Mouse (Mus musculus) liver, embryonic 11.5 days (tissue): ENCODE measurements around the gene Pin1. TPM values are rescaled to one million over a fixed set of nuclear protein-coding genes. Genes with fewer than 3 reads are reported as not detected.

Source experiments
- ATAC-seq: fragments of 200-750 bp; cut with Nextera tagmentation; replicated peaks from 2 replicates; pipeline ENCODE4 v1.8.0; 2017; ENCODE audit warnings: moderate number of reproducible peaks, mild to moderate bottlenecking, moderate TSS enrichment, moderate library complexity; ENCODE audit not compliant: low FRiP score
- DNase-seq: peaks from one replicate; pipeline ENCODE4 v3.0.0-alpha.2; 2017; ENCODE audit warnings: low spot score
- H3K27ac ChIP-seq: fragments of 300-500 bp; sonication (generic); 2 replicates; pipeline ENCODE4 v1.5.1; 2014; ENCODE audit warnings: mild to moderate bottlenecking, low read depth, low read length, control low read depth
- H3K27me3 ChIP-seq: fragments of 300-500 bp; sonication (generic); replicated peaks from 2 replicates; pipeline ENCODE4 v1.6.1; 2014; ENCODE audit warnings: low read length, mixed read lengths; ENCODE audit not compliant: control insufficient read depth, insufficient read depth
- H3K36me3 ChIP-seq: fragments of 300-500 bp; sonication (generic); 2 replicates; pipeline ENCODE4 v1.6.1; 2014; ENCODE audit warnings: mild to moderate bottlenecking, low read length, moderate library complexity, mixed read lengths; ENCODE audit not compliant: control insufficient read depth, insufficient read depth
- H3K4me1 ChIP-seq: fragments of 300-500 bp; sonication (generic); replicated peaks from 2 replicates; pipeline ENCODE4 v1.6.1; 2014; ENCODE audit warnings: low read length, mixed read lengths; ENCODE audit not compliant: control insufficient read depth, insufficient read depth
- H3K4me2 ChIP-seq: fragments of 300-500 bp; sonication (generic); 2 replicates; pipeline ENCODE4 v1.6.1; 2014; ENCODE audit warnings: mild to moderate bottlenecking, control low read depth, moderate library complexity
- H3K4me3 ChIP-seq: fragments of 300-500 bp; sonication (generic); 2 replicates; pipeline ENCODE4 v1.5.1; 2014; ENCODE audit warnings: low read depth, low read length, control low read depth
- H3K9ac ChIP-seq: fragments of 300-500 bp; sonication (generic); 2 replicates; pipeline ENCODE4 v1.6.1; 2014; ENCODE audit warnings: low read depth, low read length, control low read depth
- H3K9me3 ChIP-seq: fragments of 300-500 bp; sonication (generic); 2 replicates; pipeline ENCODE4 v1.6.1; 2016; ENCODE audit warnings: low read length, inconsistent platforms, mixed read lengths; ENCODE audit not compliant: control insufficient read depth
- WGBS: fragments of 180-500 bp; shearing (Covaris S2); extraction: QIAGEN DNeasy Blood & Tissue Kit; methylation state at CpG from one replicate; pipeline ENCODE4 v1.1.7; 2014; 5-methylcytosine and 5-hydroxymethylcytosine counted together
- polyA plus RNA-seq: library from polyadenylated mRNA; unstranded; fragments of >200 nt; fragmentation: Nextera tagmentation; extraction: Ambion mirVana; gene quantifications from 2 replicates; pipeline ENCODE4 v1.2.1, GENCODE M21; 2014

The Pin1 gene
- polyA plus RNA-seq, 1 experiment from 2014 or later, result 58.8 TPM

DNA sequence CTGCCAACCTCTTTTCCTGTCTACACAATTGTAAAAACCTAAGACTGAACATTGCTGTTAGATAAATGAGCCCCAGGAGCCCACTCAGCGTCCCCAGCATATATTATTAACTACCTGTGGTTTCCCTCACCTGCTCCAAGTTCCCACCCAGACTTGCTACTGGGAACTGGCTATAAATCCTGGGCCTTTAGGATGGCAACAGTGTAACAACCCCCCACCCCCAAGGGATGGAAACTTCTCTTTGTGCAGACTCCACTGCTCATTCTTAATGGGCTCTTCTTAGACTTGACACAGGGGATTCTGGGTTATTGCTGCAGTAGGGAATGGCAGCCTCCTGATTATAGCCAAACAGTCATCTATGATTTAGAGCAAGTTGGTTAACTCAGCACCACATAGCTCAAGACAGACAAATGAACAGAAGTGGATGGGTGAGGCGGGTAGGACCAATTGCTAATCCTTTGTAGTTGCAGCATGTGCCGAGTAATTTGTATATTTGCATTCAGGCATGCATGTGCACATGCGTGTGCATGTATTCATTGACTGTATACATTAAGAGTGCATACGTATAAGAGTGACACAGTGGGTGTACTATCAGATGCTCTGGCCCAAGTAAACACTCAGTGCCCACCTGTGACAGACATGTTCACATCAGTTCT, 13.2 kb downstream of the Pin1 start:
- Histone ChIP-seq H3K27ac (no peak overlapping the region), H3K4me2 (no peak overlapping the region), H3K9ac (no peak overlapping the region), H3K27me3 (no peaks in the 10 kb centered on the region), H3K4me3 (no peak overlapping the region), H3K9me3 (no peaks in the 10 kb centered on the region), H3K4me1 (peaks cover 11% of the 10 kb centered on the region), H3K36me3 (peaks cover 38% of the 10 kb centered on the region)
- no peak for ATAC-seq
- WGBS, result 85% methylated on average over 5 of the region's 5 CpGs
- no peak for DNase-seq

- Histone ChIP-seq H3K36me3 (peaks cover 33% of the 10 kb centered on the region), H3K9me3 (no peaks in the 10 kb centered on the region), H3K27ac (no peak overlapping the region), H3K27me3 (no peaks in the 10 kb centered on the region), H3K9ac (no peak overlapping the region), H3K4me1 (peaks cover 11% of the 10 kb centered on the region), H3K4me2 (no peak overlapping the region), H3K4me3 (no peak overlapping the region)
- DNase-seq, result no peak
- no peak for ATAC-seq
- 32% methylated on average over 8 of the region's 8 CpGs for WGBS
Measured at GRCm38 (mm10) chr9:20665925-20666324, 14.0 kb downstream of the Pin1 start.

GRCm38 (mm10) chr9:20666510-20667034, 14.7 kb downstream of the Pin1 start:
- Histone ChIP-seq H3K27ac (no peak overlapping the region), H3K4me3 (no peak overlapping the region), H3K9me3 (no peaks in the 10 kb centered on the region), H3K27me3 (no peaks in the 10 kb centered on the region), H3K36me3 (peaks cover 30% of the 10 kb centered on the region), H3K9ac (no peak overlapping the region), H3K4me2 (peak overlapping the region; percentile 33; the same call in 1 of the 2 replicates), H3K4me1 (peaks cover 11% of the 10 kb centered on the region)
- DNase-seq (no peak), ATAC-seq (peak; percentile 62)
- WGBS, result 8% methylated on average over 7 of the region's 7 CpGs

DNA sequence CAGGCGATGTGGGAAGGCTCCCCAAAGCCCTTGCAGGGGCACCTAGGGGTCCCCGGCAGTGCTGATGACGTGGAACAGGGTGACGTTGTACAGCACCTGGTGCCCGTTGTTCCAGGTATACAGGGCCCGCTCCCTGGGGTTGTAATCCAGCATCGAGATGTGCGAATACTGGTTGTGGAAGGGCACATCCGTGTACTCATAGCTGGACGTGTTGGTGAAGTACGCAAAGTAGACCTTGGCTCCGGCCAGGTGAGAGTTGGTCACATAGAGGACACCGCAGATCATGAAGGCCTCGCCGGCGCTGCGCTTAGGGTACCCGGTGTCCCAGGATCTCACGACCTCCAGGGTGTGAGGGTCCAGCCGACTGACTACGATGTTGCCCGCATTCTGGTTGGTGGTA, 16.2 kb downstream of the Pin1 start:
- Histone ChIP-seq H3K4me3 (no peak overlapping the region), H3K27me3 (no peaks in the 10 kb centered on the region), H3K9ac (no peak overlapping the region), H3K4me2 (no peak overlapping the region), H3K27ac (no peak overlapping the region), H3K4me1 (peaks cover 11% of the 10 kb centered on the region), H3K36me3 (peaks cover 17% of the 10 kb centered on the region), H3K9me3 (no peaks in the 10 kb centered on the region)
- no peak for ATAC-seq
- WGBS, result 90% methylated on average over 22 of the region's 22 CpGs
- DNase-seq, result no peak

- no peaks in the 10 kb centered on the region for H3K9me3 ChIP-seq
- no peak for ATAC-seq
- no peak overlapping the region for H3K9ac ChIP-seq
- no peak overlapping the region for H3K27ac ChIP-seq
- H3K4me3 ChIP-seq, result no peak overlapping the region
- no peak for DNase-seq
- 89% methylated on average over 16 of the region's 16 CpGs for WGBS
- no peak overlapping the region for H3K4me2 ChIP-seq
- H3K36me3 ChIP-seq, result no peaks in the 10 kb centered on the region
- H3K27me3 ChIP-seq, result no peaks in the 10 kb centered on the region
- H3K4me1 ChIP-seq, result no peaks in the 10 kb centered on the region; the same call in 1 of the 2 replicates
Measured at GRCm38 (mm10) chr9:20672047-20672446, 20.2 kb downstream of the Pin1 start.

GRCm38 (mm10) chr9:20677892-20678291, 26.0 kb downstream of the Pin1 start:
- DNase-seq (no peak), ATAC-seq (no peak)
- no peak overlapping the region for H3K27ac ChIP-seq
- no peak overlapping the region for H3K4me2 ChIP-seq
- H3K9ac ChIP-seq, result no peak overlapping the region
- no peak overlapping the region for H3K4me3 ChIP-seq
- no peaks in the 10 kb centered on the region for H3K36me3 ChIP-seq
- no peaks in the 10 kb centered on the region for H3K27me3 ChIP-seq
- WGBS, result 87% methylated on average over 12 of the region's 12 CpGs
- no peaks in the 10 kb centered on the region for H3K9me3 ChIP-seq
- H3K4me1 ChIP-seq, result no peaks in the 10 kb centered on the region

DNA sequence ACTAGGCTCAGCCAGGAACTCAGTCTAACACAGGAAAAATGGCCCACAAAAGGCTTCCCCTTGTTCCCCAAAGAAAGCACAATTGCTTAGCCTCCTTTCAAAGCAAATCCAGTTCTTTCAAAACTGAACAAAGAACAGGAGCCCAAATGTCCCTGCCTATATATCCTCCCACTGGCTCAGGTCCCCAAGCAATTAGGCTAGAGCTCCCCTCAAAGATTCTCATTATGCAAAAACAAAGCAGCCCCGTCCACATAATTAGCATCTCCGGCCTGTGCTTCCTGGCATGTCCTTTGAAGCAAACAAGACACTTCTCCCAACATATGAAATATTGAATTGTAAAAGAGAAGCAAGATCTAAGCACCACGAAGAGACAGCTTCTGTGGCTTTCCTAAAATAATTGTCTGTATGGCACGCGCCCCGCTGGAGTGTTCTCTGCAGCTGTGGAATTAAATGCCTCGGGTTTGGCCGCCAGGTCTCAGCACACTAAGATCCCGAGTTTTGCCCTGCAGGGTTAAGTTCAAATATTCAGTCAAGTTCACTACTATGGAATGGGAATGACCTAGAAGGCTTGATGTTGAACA, 28.6 kb downstream of the Pin1 start:
- Histone ChIP-seq H3K27ac (no peak overlapping the region), H3K9ac (no peak overlapping the region), H3K4me1 (no peaks in the 10 kb centered on the region), H3K4me2 (no peak overlapping the region), H3K27me3 (no peaks in the 10 kb centered on the region), H3K4me3 (no peak overlapping the region), H3K9me3 (no peaks in the 10 kb centered on the region), H3K36me3 (no peaks in the 10 kb centered on the region)
- ATAC-seq (no peak), DNase-seq (no peak)
- WGBS, result 78% methylated on average over 9 of the region's 9 CpGs

- Histone ChIP-seq H3K4me3 (no peak overlapping the region), H3K27ac (no peak overlapping the region), H3K9me3 (no peaks in the 10 kb centered on the region), H3K9ac (no peak overlapping the region), H3K36me3 (no peaks in the 10 kb centered on the region), H3K4me2 (no peak overlapping the region), H3K27me3 (no peaks in the 10 kb centered on the region), H3K4me1 (no peaks in the 10 kb centered on the region)
- ATAC-seq, result no peak
- 42% methylated on average over 7 of the region's 7 CpGs for WGBS
- DNase-seq, result no peak
Measured at GRCm38 (mm10) chr9:20681546-20682388, 29.9 kb downstream of the Pin1 start.
